In the genomic region with DNA sequence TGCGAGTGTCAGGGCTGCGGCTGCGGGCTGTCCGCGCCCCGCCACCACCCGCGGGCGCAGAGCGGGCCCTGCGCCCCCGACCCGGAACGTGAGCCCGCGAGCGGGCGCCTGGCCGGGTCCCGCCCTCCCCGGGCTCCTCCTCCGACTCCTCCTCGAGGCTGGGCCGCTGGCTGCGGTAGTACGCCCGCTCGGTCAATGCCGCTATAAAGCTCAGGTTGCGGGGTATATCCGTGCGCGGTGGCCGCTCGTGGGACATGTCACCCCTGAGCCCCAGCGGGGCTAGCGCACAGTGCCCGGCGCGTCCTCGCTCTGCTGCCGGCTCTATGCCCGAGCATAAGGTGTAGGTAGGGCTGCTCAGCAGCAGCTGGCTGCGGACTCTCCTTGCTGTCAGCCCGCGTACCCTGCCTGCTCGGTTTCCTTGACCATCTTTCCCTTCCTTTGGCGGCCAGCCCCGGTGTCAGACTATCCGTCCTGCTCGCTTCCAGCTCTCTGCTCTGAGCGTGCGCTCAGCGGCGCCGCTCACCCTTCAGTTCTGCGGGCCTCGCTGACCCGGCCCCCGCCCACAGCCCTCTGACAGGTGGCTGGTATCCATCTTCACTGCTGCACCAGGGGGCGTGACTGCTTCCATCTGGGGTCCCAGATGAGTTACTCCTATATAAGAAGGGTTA, we compare ENCODE assay signal across 8 mouse cellular contexts. TPM values are rescaled to one million over a fixed set of nuclear protein-coding genes. Genes with fewer than 3 reads are reported as not detected.
DNase-seq lines count a peak whose midpoint lies in the region.

Ppp1r3e (minus strand) TSS at position 503 of the 668 bp plus-strand sequence.

- under 1% methylated on average over 51 of the region's 61 CpGs for WGBS in hindbrain, embryonic 10.5 days

- peak within 1 kb of the TSS; percentile 69 for H3K4me3 ChIP-seq in hindbrain, embryonic 10.5 days

- no peaks in the 10 kb centered on the region for H3K9me3 ChIP-seq in hindbrain, embryonic 10.5 days

- peaks cover 21% of the 10 kb centered on the region for H3K27me3 ChIP-seq in hindbrain, embryonic 10.5 days (ENCODE audit: insufficient read depth, poor library complexity, severe bottlenecking)

- H3K4me1 ChIP-seq in hindbrain, embryonic 10.5 days (replicated peaks), result peaks cover 26% of the 10 kb centered on the region

- no peaks in the 10 kb centered on the region for H3K36me3 ChIP-seq in hindbrain, embryonic 10.5 days

- H3K27ac ChIP-seq in hindbrain, embryonic 10.5 days, result peak within 1 kb of the TSS; percentile 93

- DNase-seq in Muller cell, postnatal 12 days (ENCODE audit: inconsistent ontology term), result peak; percentile 80
- DNase-seq in cerebellum, adult 9-11 months, result peak; percentile 84
- DNase-seq in frontal cortex, postnatal 10 days (ENCODE audit: low spot score in 2 of 2), result peak; percentile 34 to 69
- peak; percentile 69 for DNase-seq in hindbrain, embryonic 10.5 days (ENCODE audit: low spot score)
- peak; percentile 59 to 65 for DNase-seq in layer of hippocampus, postnatal 14 days (ENCODE audit: low spot score in 2 of 2)
- peak; percentile 55 for DNase-seq in lung, postnatal 25 days (ENCODE audit: low spot score)
- DNase-seq in retina, postnatal 7 days (ENCODE audit: low read depth, low spot score), result peak; percentile 40
- peak; percentile 69 for DNase-seq in urinary bladder, postnatal 14 days (ENCODE audit: low spot score)

RNA-seq across cellular contexts. Expression of gene Ppp1r3e, which starts in this region (rescaled TPM):
- 0.38 and 0.44 TPM in 2 replicates for polyA plus RNA-seq in hindbrain, embryonic 10.5 days (2016; fragmentation: Nextera tagmentation; extraction: Ambion mirVana)
- total RNA-seq in layer of hippocampus, postnatal 14 days (2021), result 10 to 100 TPM; 24.3 to 27.5 TPM

Comparison
In these comparisons a context has a peak if more than half of its experiments do, and no peak if none do; other contexts are left out.
1. Peak in every context shown above with its lines: DNase-seq, H3K4me3 ChIP-seq and H3K27ac ChIP-seq.
2. Peak in DNase-seq, H3K4me3 ChIP-seq and H3K27ac ChIP-seq in hindbrain, embryonic 10.5 days; RNA of the gene not detected or under 1 TPM.